Mouse (Mus musculus) stomach, postnatal 0 days (tissue): ENCODE data around the gene Ugt1a5.

Experiments
- CTCF ChIP-seq: IDR thresholded peaks from 2 replicates; pipeline ENCODE4 v1.5.1; 2016; ENCODE audit warnings: antibody characterized with exemption, low read depth, mild to moderate bottlenecking, moderate library complexity
- EP300 ChIP-seq: optimal IDR thresholded peaks from 2 replicates; pipeline ENCODE3; 2016; ENCODE audit warnings: antibody characterized with exemption

DNA sequence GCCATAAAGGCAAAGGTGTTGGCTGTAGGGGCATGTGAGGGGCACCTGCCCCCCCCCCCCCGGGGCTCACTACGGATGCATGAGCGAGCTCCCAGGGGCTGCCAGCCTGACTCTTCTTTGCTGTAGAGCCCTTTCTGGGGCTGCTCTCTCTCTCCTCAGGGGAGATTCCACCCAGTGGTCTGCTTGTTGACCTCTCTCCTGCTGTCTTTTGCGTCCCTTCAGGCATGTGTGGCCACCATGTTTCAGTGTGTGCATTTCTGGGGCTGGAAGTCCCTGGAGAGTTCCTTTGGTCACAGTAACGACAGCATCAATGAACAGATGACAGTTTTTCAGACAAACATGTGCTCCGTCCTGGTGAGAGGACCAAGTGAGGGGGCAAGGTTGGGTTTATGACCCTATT lies 92.5 kb downstream of the Ugt1a5 start:
- TF ChIP-seq CTCF: no peak
- no peak for TF ChIP-seq EP300
